In genomic region chr8:45628421-45629065, GRCm38 (mm10) we compare ENCODE assay signal across 9 mouse cellular contexts.
DNase-seq lines count a peak whose midpoint lies in the region; ATAC-seq lines count a peak whose summit lies in the region.
"Had no signal": no experiment of that assay in that cellular context is flagged by ENCODE, and none has a peak within 500 bp of the region (broad histone marks: within the 10 kb centered on the region; RNA-seq: fewer than 3 reads in every experiment).

No protein-coding gene starts in this region.

- peak overlapping the region; percentile 84 for H3K9ac ChIP-seq in heart, embryonic 13.5 days
- H3K9ac ChIP-seq in hindbrain, embryonic 15.5 days = peak overlapping the region; percentile 54
- H3K9ac ChIP-seq in midbrain, embryonic 15.5 days = peak overlapping the region; percentile 82

- no peaks in the 10 kb centered on the region for H3K36me3 ChIP-seq in heart, embryonic 13.5 days
- no peaks in the 10 kb centered on the region for H3K36me3 ChIP-seq in embryonic facial prominence, embryonic 10.5 days (replicated peaks)
- H3K36me3 ChIP-seq in hindbrain, embryonic 15.5 days = no peaks in the 10 kb centered on the region
- no peaks in the 10 kb centered on the region for H3K36me3 ChIP-seq in midbrain, embryonic 15.5 days (replicated peaks)

- H3K9me3 ChIP-seq in heart, embryonic 13.5 days = no peaks in the 10 kb centered on the region
- no peaks in the 10 kb centered on the region for H3K9me3 ChIP-seq in embryonic facial prominence, embryonic 10.5 days
- no peaks in the 10 kb centered on the region for H3K9me3 ChIP-seq in hindbrain, embryonic 15.5 days
- H3K9me3 ChIP-seq in midbrain, embryonic 15.5 days = no peaks in the 10 kb centered on the region

- 34% methylated on average over 9 of the region's 9 CpGs for WGBS in heart, embryonic 13.5 days
- 25% methylated on average over 9 of the region's 9 CpGs for WGBS in embryonic facial prominence, embryonic 10.5 days
- WGBS in hindbrain, embryonic 15.5 days = 12% methylated on average over 9 of the region's 9 CpGs
- WGBS in midbrain, embryonic 15.5 days = 9% methylated on average over 9 of the region's 9 CpGs

- ATAC-seq in heart, embryonic 13.5 days (ENCODE audit: extremely low read depth, insufficient number of reproducible peaks, low FRiP score, low TSS enrichment) = no peak
- ATAC-seq in hindbrain, embryonic 15.5 days (ENCODE audit: low FRiP score, low read depth) = no peak; the same call in 1 of the 2 replicates
- ATAC-seq in midbrain, embryonic 15.5 days (replicated peaks) = peak; percentile 22; the same call in 1 of the 2 replicates
- no peak for ATAC-seq in megakaryocyte-erythroid progenitor cell, adult 5-6 weeks (replicated peaks; ENCODE audit: low FRiP score, low TSS enrichment, poor library complexity, severe bottlenecking)

- H3K4me3 ChIP-seq in heart, embryonic 13.5 days = peak overlapping the region; percentile 68
- H3K4me3 ChIP-seq in embryonic facial prominence, embryonic 10.5 days = peak overlapping the region; percentile 70
- peak overlapping the region; percentile 46 for H3K4me3 ChIP-seq in hindbrain, embryonic 15.5 days
- H3K4me3 ChIP-seq in midbrain, embryonic 15.5 days = peak overlapping the region; percentile 73

- H3K4me2 ChIP-seq in heart, embryonic 13.5 days = peak overlapping the region; percentile 73
- H3K4me2 ChIP-seq in hindbrain, embryonic 15.5 days = peak overlapping the region; percentile 57
- H3K4me2 ChIP-seq in midbrain, embryonic 15.5 days = peak overlapping the region; percentile 61

- intact Hi-C loops in heart, postnatal 36 days (cut with DNase I) = loop anchor here (2.0 kb wide), 1 partner anchor 32 kb away; no protein-coding TSS in a partner anchor

- DNase-seq in heart, postnatal 36 days = no peak
- no peak for DNase-seq in embryonic facial prominence, embryonic 10.5 days (ENCODE audit: low spot score)
- no peak for DNase-seq in ovary, postnatal 14 days (ENCODE audit: low spot score)
- no peak for DNase-seq in kidney, adult 11 months
- DNase-seq: thymus, adult 2 months had no signal

- peaks cover 11% of the 10 kb centered on the region for H3K4me1 ChIP-seq in heart, embryonic 13.5 days
- H3K4me1 ChIP-seq in embryonic facial prominence, embryonic 10.5 days = peaks cover 18% of the 10 kb centered on the region
- peaks cover 35% of the 10 kb centered on the region for H3K4me1 ChIP-seq in hindbrain, embryonic 15.5 days (replicated peaks)
- peaks cover 37% of the 10 kb centered on the region for H3K4me1 ChIP-seq in midbrain, embryonic 15.5 days

- H3K27ac ChIP-seq in heart, embryonic 13.5 days (replicated peaks) = peak overlapping the region; percentile 92
- no peak overlapping the region; the same call in 1 of the 2 replicates for H3K27ac ChIP-seq in embryonic facial prominence, embryonic 10.5 days (replicated peaks)
- peak overlapping the region; percentile 88 for H3K27ac ChIP-seq in hindbrain, embryonic 15.5 days (replicated peaks)
- peak overlapping the region; percentile 97 for H3K27ac ChIP-seq in midbrain, embryonic 15.5 days

- H3K27me3 ChIP-seq in heart, embryonic 13.5 days (replicated peaks) = no peaks in the 10 kb centered on the region
- H3K27me3 ChIP-seq in embryonic facial prominence, embryonic 10.5 days (replicated peaks; ENCODE audit: low read depth, poor library complexity, severe bottlenecking) = no peaks in the 10 kb centered on the region
- H3K27me3 ChIP-seq in hindbrain, embryonic 15.5 days = no peaks in the 10 kb centered on the region
- H3K27me3 ChIP-seq in midbrain, embryonic 15.5 days (replicated peaks) = no peaks in the 10 kb centered on the region
